Mouse (Mus musculus): ENCODE measurements around the gene Smc4. TPM values are rescaled to one million over a fixed set of nuclear protein-coding genes. Genes with fewer than 3 reads are reported as not detected.

Gene Smc4
- polyA plus RNA-seq, 1 experiment: 14.2 TPM

DNA sequence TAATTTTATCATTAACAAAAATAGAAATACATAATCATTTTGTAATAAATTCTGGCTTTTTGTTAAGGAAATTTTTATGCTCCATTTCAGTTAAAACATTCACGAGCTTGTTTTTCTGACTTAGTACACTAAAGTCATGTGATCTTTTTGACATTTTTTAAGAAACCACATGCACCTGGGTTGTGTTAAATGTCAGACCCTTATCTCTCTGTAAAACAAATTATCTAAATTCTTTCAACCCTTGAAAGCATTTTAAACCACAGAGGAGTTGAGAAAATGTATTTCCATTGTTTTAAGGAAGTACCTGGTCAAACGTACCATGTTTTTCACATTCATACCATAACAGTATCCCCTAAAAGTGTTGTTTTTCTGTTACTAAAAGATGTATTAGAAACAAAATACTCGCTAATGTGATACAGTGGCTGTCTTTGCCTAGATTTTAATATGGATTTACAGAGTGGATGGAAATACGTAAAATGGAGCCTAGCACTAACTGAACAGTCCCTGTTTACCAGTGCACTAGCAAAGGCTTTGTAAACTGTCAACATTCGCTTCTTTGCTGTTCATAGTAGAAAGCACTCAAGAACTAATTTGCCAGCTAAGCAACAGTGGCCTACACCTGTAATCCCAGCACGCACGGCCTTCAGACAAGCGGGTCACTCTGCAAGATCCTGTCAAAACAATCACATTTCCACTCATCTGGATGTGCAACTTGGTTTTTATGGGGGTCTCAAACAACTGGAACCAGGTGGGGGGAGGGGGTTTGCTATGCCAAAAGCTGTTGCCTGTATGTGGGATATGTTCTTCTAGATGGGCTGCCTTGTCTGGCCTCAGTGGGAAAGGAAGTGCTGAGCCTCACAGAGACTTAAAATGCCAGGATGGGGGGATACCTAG, 29.7 kb upstream of the Smc4 start:
- H3K27me3 ChIP-seq (ENCODE audit: control insufficient read depth, insufficient read depth, insufficient read length): no peaks in the 10 kb centered on the region
- TF ChIP-seq E2F4 (IDR thresholded peaks at IDR 0.05; ENCODE audit: insufficient read depth) (no peak), MYOD1 (IDR thresholded peaks at IDR 0.05; ENCODE audit: control insufficient read depth in 1 of 3, insufficient read length in 2 of 3, low read depth in 2 of 3) (no peak), POLR2AphosphoS2 (IDR thresholded peaks at IDR 0.05; ENCODE audit: insufficient read length, low read depth) (no peak), SRF (IDR thresholded peaks at IDR 0.05; ENCODE audit: control insufficient read depth, insufficient read length, low read depth) (no peak), USF1 (IDR thresholded peaks at IDR 0.05; ENCODE audit: low read depth) (no peak), CEBPB (IDR thresholded peaks at IDR 0.05; ENCODE audit: insufficient read depth, poor library complexity, severe bottlenecking) (no peak), TCF3 (IDR thresholded peaks at IDR 0.05; ENCODE audit: insufficient read length, low read depth) (no peak), MAX (IDR thresholded peaks at IDR 0.05; ENCODE audit: low read depth) (no peak), TCF12 (IDR thresholded peaks at IDR 0.05; ENCODE audit: insufficient read depth, poor library complexity, severe bottlenecking) (no peak), MYOG (IDR thresholded peaks at IDR 0.05; ENCODE audit: control insufficient read depth in 1 of 3, insufficient read depth in 1 of 3, insufficient read length in 2 of 3, low read depth in 2 of 3) (no peak), REST (IDR thresholded peaks at IDR 0.05; ENCODE audit: insufficient read depth, insufficient read length) (no peak)
- no peaks in the 10 kb centered on the region for H3K36me3 ChIP-seq (ENCODE audit: control insufficient read depth, insufficient read depth)

GRCm38 (mm10) chr3:68975533-68976490, 28.7 kb upstream of the Smc4 start:
- no peak overlapping the region for H3ac ChIP-seq (ENCODE audit: control insufficient read depth, insufficient read length)
- no peaks in the 10 kb centered on the region for H3K79me2 ChIP-seq (ENCODE audit: control insufficient read depth, insufficient read depth)
- H3K4me2 ChIP-seq (ENCODE audit: low read depth): no peak overlapping the region
- no peak for TF ChIP-seq CEBPB (IDR thresholded peaks at IDR 0.05; ENCODE audit: insufficient read depth, poor library complexity, severe bottlenecking)
- TF ChIP-seq MAX (IDR thresholded peaks at IDR 0.05; ENCODE audit: low read depth): no peak
- TF ChIP-seq MYOG (IDR thresholded peaks at IDR 0.05; ENCODE audit: control insufficient read depth in 1 of 3, insufficient read depth in 1 of 3, insufficient read length in 2 of 3, low read depth in 2 of 3): no peak
- no peak for TF ChIP-seq MYOD1 (IDR thresholded peaks at IDR 0.05; ENCODE audit: control insufficient read depth in 1 of 3, insufficient read length in 2 of 3, low read depth in 2 of 3)
- TF ChIP-seq REST (IDR thresholded peaks at IDR 0.05; ENCODE audit: insufficient read depth, insufficient read length): no peak
- H3K36me3 ChIP-seq (ENCODE audit: control insufficient read depth, insufficient read depth): peaks cover 4% of the 10 kb centered on the region
- H3K27me3 ChIP-seq (ENCODE audit: control insufficient read depth, insufficient read depth, insufficient read length): no peaks in the 10 kb centered on the region
- no peak overlapping the region for H3K4me3 ChIP-seq

More for the DNA sequence above, 29.7 kb upstream of the Smc4 start:
- no peaks in the 10 kb centered on the region for H3K79me2 ChIP-seq (ENCODE audit: control insufficient read depth, insufficient read depth)
- no peak overlapping the region for H3K4me2 ChIP-seq (ENCODE audit: low read depth)
- H3K4me3 ChIP-seq: no peak overlapping the region
- no peak overlapping the region for H3ac ChIP-seq (ENCODE audit: control insufficient read depth, insufficient read length)

DNA sequence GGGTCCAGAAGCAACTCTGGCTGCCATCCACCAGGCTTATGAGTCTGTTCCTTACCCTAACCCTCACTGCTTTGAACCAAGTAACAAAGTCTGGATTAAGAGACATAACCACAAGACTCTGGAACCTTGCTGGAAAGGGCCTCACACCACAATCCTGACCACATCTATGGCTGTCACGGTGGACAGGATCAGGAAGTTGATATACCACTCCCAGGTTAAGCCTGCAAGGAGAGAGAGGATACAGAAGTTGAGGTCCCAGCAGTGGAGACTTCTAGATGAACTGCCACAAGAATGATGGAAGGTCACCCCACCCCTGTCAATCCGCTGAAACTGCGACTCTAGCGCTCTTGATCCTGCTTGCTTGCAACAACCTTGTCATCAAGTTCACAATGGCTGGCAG, 26.8 kb upstream of the Smc4 start:
- H3K4me2 ChIP-seq (ENCODE audit: low read depth): no peak overlapping the region
- H3K27me3 ChIP-seq (ENCODE audit: control insufficient read depth, insufficient read depth, insufficient read length): no peaks in the 10 kb centered on the region
- TF ChIP-seq POLR2A (IDR thresholded peaks at IDR 0.05; ENCODE audit: insufficient read length, low read depth) (no peak), SRF (IDR thresholded peaks at IDR 0.05; ENCODE audit: control insufficient read depth, insufficient read length, low read depth) (no peak), MAX (IDR thresholded peaks at IDR 0.05; ENCODE audit: low read depth) (no peak), USF1 (IDR thresholded peaks at IDR 0.05; ENCODE audit: low read depth) (no peak), REST (IDR thresholded peaks at IDR 0.05; ENCODE audit: insufficient read depth, insufficient read length) (no peak), MYOD1 (IDR thresholded peaks at IDR 0.05; ENCODE audit: control insufficient read depth in 1 of 3, insufficient read length in 2 of 3, low read depth in 2 of 3) (no peak), TCF3 (IDR thresholded peaks at IDR 0.05; ENCODE audit: insufficient read length, low read depth) (no peak), POLR2AphosphoS2 (IDR thresholded peaks at IDR 0.05; ENCODE audit: insufficient read length, low read depth) (no peak), TCF12 (IDR thresholded peaks at IDR 0.05; ENCODE audit: insufficient read depth, poor library complexity, severe bottlenecking) (no peak), MYOG (IDR thresholded peaks at IDR 0.05; ENCODE audit: control insufficient read depth in 1 of 3, insufficient read depth in 1 of 3, insufficient read length in 2 of 3, low read depth in 2 of 3) (no peak), E2F4 (IDR thresholded peaks at IDR 0.05; ENCODE audit: insufficient read depth) (no peak), CEBPB (IDR thresholded peaks at IDR 0.05; ENCODE audit: insufficient read depth, poor library complexity, severe bottlenecking) (no peak)
- no peaks in the 10 kb centered on the region for H3K79me2 ChIP-seq (ENCODE audit: control insufficient read depth, insufficient read depth)
- H3K36me3 ChIP-seq (ENCODE audit: control insufficient read depth, insufficient read depth): peaks cover 4% of the 10 kb centered on the region
- no peak overlapping the region for H3ac ChIP-seq (ENCODE audit: control insufficient read depth, insufficient read length)
- H3K4me3 ChIP-seq: no peak overlapping the region

DNA sequence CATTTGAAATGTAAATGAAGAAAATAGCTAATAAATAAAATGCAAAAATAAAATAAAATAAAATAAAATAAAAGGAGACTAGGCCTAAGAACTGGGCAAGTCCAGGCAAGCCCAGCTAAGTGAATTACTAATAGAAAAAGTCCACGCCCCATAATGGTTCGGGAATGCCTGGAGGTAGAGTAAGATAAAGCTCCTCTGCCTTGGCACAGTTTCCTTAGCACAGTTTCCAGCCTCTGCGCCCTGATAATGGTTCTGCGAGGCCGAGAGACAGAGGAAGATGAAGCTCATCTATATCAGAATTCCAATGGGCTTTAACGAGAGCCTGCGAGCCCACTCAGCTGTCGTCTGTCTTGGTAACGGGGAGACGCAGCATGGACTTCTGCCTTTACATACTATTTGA, 25.4 kb upstream of the Smc4 start:
- no peak overlapping the region for H3ac ChIP-seq (ENCODE audit: control insufficient read depth, insufficient read length)
- no peak overlapping the region for H3K4me2 ChIP-seq (ENCODE audit: low read depth)
- H3K79me2 ChIP-seq (ENCODE audit: control insufficient read depth, insufficient read depth): no peaks in the 10 kb centered on the region
- H3K36me3 ChIP-seq (ENCODE audit: control insufficient read depth, insufficient read depth): peaks cover 4% of the 10 kb centered on the region
- H3K4me3 ChIP-seq: no peak overlapping the region
- TF ChIP-seq MYOD1 (IDR thresholded peaks at IDR 0.05; ENCODE audit: control insufficient read depth in 1 of 3, insufficient read length in 2 of 3, low read depth in 2 of 3): no peak
- TF ChIP-seq REST (IDR thresholded peaks at IDR 0.05; ENCODE audit: insufficient read depth, insufficient read length): no peak
- TF ChIP-seq CEBPB (IDR thresholded peaks at IDR 0.05; ENCODE audit: insufficient read depth, poor library complexity, severe bottlenecking): no peak
- no peak for TF ChIP-seq POLR2AphosphoS2 (IDR thresholded peaks at IDR 0.05; ENCODE audit: insufficient read length, low read depth)
- no peak for TF ChIP-seq POLR2A (IDR thresholded peaks at IDR 0.05; ENCODE audit: insufficient read length, low read depth)
- TF ChIP-seq E2F4 (IDR thresholded peaks at IDR 0.05; ENCODE audit: insufficient read depth): no peak
- no peak for TF ChIP-seq MAX (IDR thresholded peaks at IDR 0.05; ENCODE audit: low read depth)
- TF ChIP-seq TCF3 (IDR thresholded peaks at IDR 0.05; ENCODE audit: insufficient read length, low read depth): no peak
- H3K27me3 ChIP-seq (ENCODE audit: control insufficient read depth, insufficient read depth, insufficient read length): no peaks in the 10 kb centered on the region
